Mouse (Mus musculus): Measurements from ENCODE around the gene Fbln2. TPM values are rescaled to one million over a fixed set of nuclear protein-coding genes. Genes with fewer than 3 reads are reported as not detected.

Fbln2 gene
- polyA plus RNA-seq, 1 experiment from 2014 or later: 298 TPM

- ATAC-seq (ENCODE audit: insufficient number of reproducible peaks, insufficient read depth, low FRiP score, low TSS enrichment, low read depth): no peak
- no peaks in the 10 kb centered on the region for H3K36me3 ChIP-seq
- 52% methylated on average over 5 of the region's 5 CpGs for WGBS
- H3K27ac ChIP-seq: no peak overlapping the region
- H3K4me3 ChIP-seq: no peak overlapping the region
- H3K27me3 ChIP-seq: peaks cover 52% of the 10 kb centered on the region
- H3K4me2 ChIP-seq: no peak overlapping the region
- H3K9me3 ChIP-seq: no peaks in the 10 kb centered on the region
- H3K9ac ChIP-seq: no peak overlapping the region
- H3K4me1 ChIP-seq: peaks cover 25% of the 10 kb centered on the region
These were observed 69.5 kb downstream of the Fbln2 start for GRCm38 (mm10) chr6:91281747-91282146.

GRCm38 (mm10) chr6:91283031-91283430, 70.8 kb downstream of the Fbln2 start:
- Histone ChIP-seq H3K9ac (no peak overlapping the region), H3K27me3 (peaks cover 65% of the 10 kb centered on the region), H3K4me1 (peaks cover 18% of the 10 kb centered on the region), H3K9me3 (no peaks in the 10 kb centered on the region), H3K4me3 (no peak overlapping the region), H3K36me3 (no peaks in the 10 kb centered on the region), H3K27ac (no peak overlapping the region), H3K4me2 (no peak overlapping the region)
- 57% methylated on average over 7 of the region's 7 CpGs for WGBS
- no peak for ATAC-seq (ENCODE audit: insufficient number of reproducible peaks, insufficient read depth, low FRiP score, low TSS enrichment, low read depth)

- H3K9ac ChIP-seq: peak overlapping the region; percentile 41; the same call in 1 of the 2 replicates
- H3K4me2 ChIP-seq: peak overlapping the region; percentile 64
- H3K27me3 ChIP-seq: peaks cover 82% of the 10 kb centered on the region
- H3K4me3 ChIP-seq: peak overlapping the region; percentile 37
- ATAC-seq (ENCODE audit: insufficient number of reproducible peaks, insufficient read depth, low FRiP score, low TSS enrichment, low read depth): no peak
- no peaks in the 10 kb centered on the region for H3K9me3 ChIP-seq
- WGBS: 5% methylated on average over 35 of the region's 35 CpGs
- no peaks in the 10 kb centered on the region for H3K36me3 ChIP-seq
- H3K4me1 ChIP-seq: peaks cover 18% of the 10 kb centered on the region
- no peak overlapping the region for H3K27ac ChIP-seq
These were observed 72.5 kb downstream of the Fbln2 start for GRCm38 (mm10) chr6:91284521-91285449.

GRCm38 (mm10) chr6:91285450-91285790, 73.2 kb downstream of the Fbln2 start:
- no peaks in the 10 kb centered on the region for H3K9me3 ChIP-seq
- no peak overlapping the region for H3K27ac ChIP-seq
- peaks cover 89% of the 10 kb centered on the region for H3K27me3 ChIP-seq
- H3K9ac ChIP-seq: peak overlapping the region; percentile 41; the same call in 1 of the 2 replicates
- under 1% methylated on average over 28 of the region's 28 CpGs for WGBS
- peaks cover 18% of the 10 kb centered on the region for H3K4me1 ChIP-seq
- peak overlapping the region; percentile 37 for H3K4me3 ChIP-seq
- H3K36me3 ChIP-seq: no peaks in the 10 kb centered on the region
- no peak for ATAC-seq (ENCODE audit: insufficient number of reproducible peaks, insufficient read depth, low FRiP score, low TSS enrichment, low read depth)
- peak overlapping the region; percentile 64 for H3K4me2 ChIP-seq

GRCm38 (mm10) chr6:91285814-91286545, 73.7 kb downstream of the Fbln2 start:
- no peak for ATAC-seq (ENCODE audit: insufficient number of reproducible peaks, insufficient read depth, low FRiP score, low TSS enrichment, low read depth)
- peaks cover 18% of the 10 kb centered on the region for H3K4me1 ChIP-seq
- peak overlapping the region; percentile 37 for H3K4me3 ChIP-seq
- no peaks in the 10 kb centered on the region for H3K9me3 ChIP-seq
- peak overlapping the region; percentile 64 for H3K4me2 ChIP-seq
- peaks cover 94% of the 10 kb centered on the region for H3K27me3 ChIP-seq
- peak overlapping the region; percentile 41; the same call in 1 of the 2 replicates for H3K9ac ChIP-seq
- no peaks in the 10 kb centered on the region for H3K36me3 ChIP-seq
- H3K27ac ChIP-seq: no peak overlapping the region
- 28% methylated on average over 30 of the region's 30 CpGs for WGBS

GRCm38 (mm10) chr6:91286624-91287023, 74.4 kb downstream of the Fbln2 start:
- 5% methylated on average over 15 of the region's 15 CpGs for WGBS
- H3K27ac ChIP-seq: no peak overlapping the region
- no peaks in the 10 kb centered on the region for H3K9me3 ChIP-seq
- no peak overlapping the region for H3K4me2 ChIP-seq
- H3K36me3 ChIP-seq: no peaks in the 10 kb centered on the region
- no peak overlapping the region for H3K9ac ChIP-seq
- peaks cover 100% of the 10 kb centered on the region for H3K27me3 ChIP-seq
- H3K4me3 ChIP-seq: no peak overlapping the region
- ATAC-seq (ENCODE audit: insufficient number of reproducible peaks, insufficient read depth, low FRiP score, low TSS enrichment, low read depth): no peak
- H3K4me1 ChIP-seq: peaks cover 18% of the 10 kb centered on the region

- no peaks in the 10 kb centered on the region for H3K9me3 ChIP-seq
- peaks cover 18% of the 10 kb centered on the region for H3K4me1 ChIP-seq
- ATAC-seq (ENCODE audit: insufficient number of reproducible peaks, insufficient read depth, low FRiP score, low TSS enrichment, low read depth): no peak
- H3K4me2 ChIP-seq: no peak overlapping the region
- no peak overlapping the region for H3K27ac ChIP-seq
- H3K9ac ChIP-seq: no peak overlapping the region
- no peak overlapping the region for H3K4me3 ChIP-seq
- WGBS: 62% methylated on average over 4 of the region's 4 CpGs
- peaks cover 99% of the 10 kb centered on the region for H3K27me3 ChIP-seq
- H3K36me3 ChIP-seq: no peaks in the 10 kb centered on the region
These were observed 74.9 kb downstream of the Fbln2 start for GRCm38 (mm10) chr6:91287148-91287547.

- no peaks in the 10 kb centered on the region for H3K9me3 ChIP-seq
- H3K4me2 ChIP-seq: no peak overlapping the region
- peaks cover 97% of the 10 kb centered on the region for H3K27me3 ChIP-seq
- 74% methylated on average over 6 of the region's 6 CpGs for WGBS
- ATAC-seq (ENCODE audit: insufficient number of reproducible peaks, insufficient read depth, low FRiP score, low TSS enrichment, low read depth): no peak
- H3K9ac ChIP-seq: no peak overlapping the region
- H3K36me3 ChIP-seq: no peaks in the 10 kb centered on the region
- H3K27ac ChIP-seq: no peak overlapping the region
- H3K4me1 ChIP-seq: peaks cover 18% of the 10 kb centered on the region
- H3K4me3 ChIP-seq: no peak overlapping the region
These were observed 75.4 kb downstream of the Fbln2 start for GRCm38 (mm10) chr6:91287636-91288035.

- Histone ChIP-seq H3K4me1 (peaks cover 18% of the 10 kb centered on the region), H3K27ac (no peak overlapping the region), H3K4me3 (no peak overlapping the region), H3K36me3 (no peaks in the 10 kb centered on the region), H3K27me3 (peaks cover 90% of the 10 kb centered on the region), H3K4me2 (no peak overlapping the region), H3K9ac (no peak overlapping the region), H3K9me3 (no peaks in the 10 kb centered on the region)
- no peak for ATAC-seq (ENCODE audit: insufficient number of reproducible peaks, insufficient read depth, low FRiP score, low TSS enrichment, low read depth)
- 64% methylated on average over 3 of the region's 3 CpGs for WGBS
These were observed 76.1 kb downstream of the Fbln2 start for GRCm38 (mm10) chr6:91288251-91288785.

GRCm38 (mm10) chr6:91288961-91289360, 76.7 kb downstream of the Fbln2 start:
- Histone ChIP-seq H3K9ac (no peak overlapping the region), H3K4me3 (no peak overlapping the region), H3K27me3 (peaks cover 84% of the 10 kb centered on the region), H3K4me1 (peaks cover 18% of the 10 kb centered on the region), H3K4me2 (no peak overlapping the region), H3K9me3 (no peaks in the 10 kb centered on the region), H3K36me3 (no peaks in the 10 kb centered on the region), H3K27ac (no peak overlapping the region)
- 63% methylated on average over 1 of the region's 1 CpGs for WGBS
- ATAC-seq (ENCODE audit: insufficient number of reproducible peaks, insufficient read depth, low FRiP score, low TSS enrichment, low read depth): no peak

- Histone ChIP-seq H3K4me2 (no peak overlapping the region), H3K4me3 (no peak overlapping the region), H3K9me3 (no peaks in the 10 kb centered on the region), H3K27me3 (peaks cover 64% of the 10 kb centered on the region), H3K4me1 (peaks cover 5% of the 10 kb centered on the region; the same call in 1 of the 2 replicates), H3K27ac (no peak overlapping the region), H3K9ac (0 out of 2 replicates have a peak overlapping the region, but pooled peaks have one; percentile 11), H3K36me3 (no peaks in the 10 kb centered on the region)
- WGBS: 72% methylated on average over 10 of the region's 10 CpGs
- no peak for ATAC-seq (ENCODE audit: insufficient number of reproducible peaks, insufficient read depth, low FRiP score, low TSS enrichment, low read depth)
These were observed 78.7 kb downstream of the Fbln2 start for GRCm38 (mm10) chr6:91290937-91291336.
